Mouse (Mus musculus) urinary bladder, postnatal 0 days (tissue): ENCODE data around the gene Ccdc188. TPM values are rescaled to one million over a fixed set of nuclear protein-coding genes. Genes with fewer than 3 reads are reported as not detected.

Experiments
- polyA plus RNA-seq: library from polyadenylated mRNA; unstranded; fragments of >200 nt; fragmentation: Nextera tagmentation; extraction: Ambion mirVana; gene quantifications from 2 replicates; pipeline ENCODE4 v1.2.1, GENCODE M21; 2015

Ccdc188 gene
- not detected in 2 replicates for polyA plus RNA-seq

DNA sequence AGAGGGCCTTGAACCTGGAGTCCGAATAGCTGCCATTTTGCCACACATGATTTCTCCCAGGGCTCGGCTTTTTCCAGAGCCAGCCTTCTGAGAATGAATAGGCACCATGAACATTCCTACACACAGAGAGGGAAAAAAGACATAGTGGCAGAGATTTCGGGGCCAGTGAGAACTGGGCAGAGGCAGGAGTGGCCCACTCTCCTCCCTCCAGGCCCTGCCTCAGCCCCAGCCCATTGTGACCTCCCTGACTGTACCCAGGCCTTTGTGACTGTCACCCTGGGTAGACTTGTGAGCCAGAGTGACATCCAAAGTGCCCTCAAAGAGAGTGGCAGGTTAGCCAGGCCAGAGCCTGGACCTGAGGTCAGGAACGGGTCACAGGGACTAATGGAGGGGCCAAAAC, at the start of gene Ccdc188:
Gene Ccdc188 (plus strand): TSS at position 301 of the 400 bp plus-strand sequence.

DNA sequence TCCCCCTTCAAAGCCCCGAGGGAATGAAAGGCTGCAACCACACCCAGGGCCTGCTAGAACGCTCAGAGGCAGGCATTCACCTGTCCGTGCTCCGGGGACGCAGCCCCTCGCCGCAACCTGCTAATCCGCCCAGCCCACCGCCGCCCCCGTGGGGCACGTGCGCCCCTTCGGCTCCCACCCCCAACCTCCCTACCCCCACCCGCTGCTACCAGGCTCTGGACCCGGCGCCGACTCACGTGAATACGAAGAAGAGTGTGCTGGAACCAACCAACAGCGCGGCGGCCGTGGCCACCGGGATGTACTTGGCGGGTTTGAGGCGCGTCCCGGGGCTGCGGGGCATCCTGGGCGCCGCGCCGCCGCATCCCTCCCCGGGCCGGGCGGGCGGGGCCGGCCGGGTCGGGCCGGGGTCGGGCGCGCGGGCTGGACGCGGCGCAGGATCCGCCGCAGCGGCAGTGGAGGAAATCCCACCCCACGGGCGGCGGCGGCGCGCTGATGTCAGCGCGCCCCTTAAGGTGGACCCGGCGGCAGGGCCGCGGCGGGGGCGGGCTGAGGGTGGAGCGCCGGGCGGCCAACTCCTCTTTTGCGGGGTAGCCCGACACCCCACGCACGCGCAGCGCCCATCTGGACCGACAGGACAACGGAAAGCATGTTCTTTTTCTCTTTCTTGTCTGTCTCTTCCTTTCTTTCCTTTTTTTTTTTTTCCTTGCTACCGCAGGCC, 17.2 kb downstream of the Ccdc188 start, which contains the start of gene Zdhhc8:
Gene Zdhhc8 (minus strand): TSS at position 466 of the 718 bp plus-strand sequence.

DNA sequence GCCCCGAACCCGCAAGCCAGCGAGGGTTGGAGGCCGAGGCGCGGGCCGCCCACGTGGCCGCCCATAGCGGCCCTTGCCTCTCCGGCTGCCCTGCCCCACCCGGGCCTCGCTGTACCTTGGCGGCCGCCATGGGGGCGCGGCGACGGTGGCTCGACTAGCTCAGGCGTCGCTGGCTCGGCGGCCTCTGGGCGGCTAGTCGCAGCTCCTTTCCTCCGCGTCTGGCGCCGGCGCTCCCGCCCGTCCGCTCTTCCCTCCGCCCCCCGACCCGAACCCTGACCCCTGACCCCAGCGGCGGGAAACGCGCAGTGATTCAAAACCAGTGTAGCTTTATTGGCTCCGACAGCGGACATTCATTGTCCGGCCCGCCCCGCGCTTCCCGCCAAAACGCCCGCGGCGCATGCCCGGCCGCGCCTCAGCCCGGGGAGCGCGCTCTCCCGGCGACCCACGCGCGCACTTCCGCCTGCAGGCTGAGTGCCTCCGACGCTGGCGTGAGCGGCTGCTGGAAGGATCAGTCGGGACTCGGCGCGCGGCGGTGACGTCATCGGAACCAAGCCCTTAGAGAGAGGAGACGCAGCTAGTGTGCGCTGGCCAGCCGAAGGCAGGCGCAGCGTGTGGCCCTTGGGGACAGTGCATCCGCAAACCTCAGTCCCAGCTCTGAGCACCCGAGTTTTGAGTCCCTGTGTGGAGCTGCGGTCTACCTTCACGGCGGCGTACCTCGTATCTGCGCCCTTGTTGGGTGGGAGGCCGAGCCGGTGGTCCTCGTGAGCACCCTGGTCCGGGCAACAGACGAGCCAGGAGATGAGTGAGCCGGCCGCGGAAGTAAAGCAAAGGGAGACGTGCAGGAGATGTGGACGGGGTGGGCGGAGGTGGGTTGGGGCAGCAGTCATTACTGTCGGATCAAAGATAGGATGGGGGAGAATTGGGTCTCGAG, 31.0 kb downstream of the Ccdc188 start, which contains the start of the genes Trmt2a and Ranbp1:
Gene Trmt2a (plus strand): TSS at position 247 of the 931 bp plus-strand sequence.
Gene Ranbp1 (minus strand): TSS at position 300 of the 931 bp plus-strand sequence.

DNA sequence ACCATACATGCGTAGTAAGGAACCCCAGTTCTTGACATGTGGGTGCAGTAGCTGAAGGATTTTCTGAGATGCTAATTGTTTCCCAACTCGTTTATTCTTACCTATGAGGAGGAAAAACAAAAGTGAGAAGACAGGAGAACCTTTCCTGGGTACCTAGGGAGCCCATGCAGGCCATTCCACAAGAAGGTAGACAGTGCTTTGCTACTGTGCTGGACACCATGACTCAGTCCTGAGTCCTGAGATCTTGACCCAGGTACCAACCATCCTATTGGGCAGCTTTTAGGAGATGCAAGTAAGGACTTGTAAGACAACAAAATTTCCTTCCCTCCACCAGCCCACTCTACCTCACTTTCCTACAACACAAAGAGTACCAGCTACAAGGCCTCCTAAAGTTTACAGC, 40.5 kb downstream of the Ccdc188 start, which contains the start of gene Gm49776:
Gene Gm49776 (minus strand): TSS at position 101 of the 400 bp plus-strand sequence.

Other genes with a start within 250 kb of the Ccdc188 start
- gene Vpreb2, start 237.5 kb upstream of the Ccdc188 start, polyA plus RNA-seq, result not detected in 2 replicates
- 253 and 287 TPM in 2 replicates for gene Dgcr6, start 165.0 kb upstream of the Ccdc188 start, polyA plus RNA-seq
- 15.0 and 19.2 TPM in 2 replicates for gene Prodh, start 127.7 kb upstream of the Ccdc188 start, polyA plus RNA-seq
- gene Rtn4r, start 90.2 kb upstream of the Ccdc188 start, polyA plus RNA-seq, result 13.5 and 16.2 TPM in 2 replicates
- 13.8 and 14.6 TPM in 2 replicates for gene Zdhhc8, start 17.3 kb downstream of the Ccdc188 start, polyA plus RNA-seq
- gene Trmt2a, start 30.8 kb downstream of the Ccdc188 start, polyA plus RNA-seq, result 43.9 and 45.4 TPM in 2 replicates
- 225 and 297 TPM in 2 replicates for gene Ranbp1, start 30.9 kb downstream of the Ccdc188 start, polyA plus RNA-seq
- gene Gm49776, start 40.4 kb downstream of the Ccdc188 start, polyA plus RNA-seq, result 1.3 TPM in 1 of 2 replicates, not detected in the other
- 11.5 and 11.7 TPM in 2 replicates for gene Dgcr8, start 71.4 kb downstream of the Ccdc188 start, polyA plus RNA-seq
- gene Tango2, start 130.2 kb downstream of the Ccdc188 start, polyA plus RNA-seq, result 27.0 and 27.2 TPM in 2 replicates
- 5.0 and 6.0 TPM in 2 replicates for gene Arvcf, start 130.3 kb downstream of the Ccdc188 start, polyA plus RNA-seq
- gene Txnrd2, start 208.5 kb downstream of the Ccdc188 start, polyA plus RNA-seq, result 18.6 and 18.8 TPM in 2 replicates
- 163 and 182 TPM in 2 replicates for gene Comt, start 209.0 kb downstream of the Ccdc188 start, polyA plus RNA-seq